Mouse (Mus musculus) frontal cortex, adult 2 months (tissue): ENCODE data around the gene Rps6ka5. TPM values are rescaled to one million over a fixed set of nuclear protein-coding genes. Genes with fewer than 3 reads are reported as not detected.

ENCODE experiments used
- DNase-seq, 2 experiments: peaks; one replicate each; pipeline ENCODE4 v3.0.0; 2022; ENCODE audit warnings: low spot score in 1 of 2; ENCODE audit errors: extremely low spot score in 1 of 2
- polyA plus RNA-seq: library from polyadenylated mRNA; depleted of rRNA; stranded (reverse); fragments of >200 nt; gene quantifications from 2 replicates; pipeline ENCODE4 v1.2.3, GENCODE M21; 2012

Gene Rps6ka5
- polyA plus RNA-seq, 1 experiment = 13.8 TPM

DNA sequence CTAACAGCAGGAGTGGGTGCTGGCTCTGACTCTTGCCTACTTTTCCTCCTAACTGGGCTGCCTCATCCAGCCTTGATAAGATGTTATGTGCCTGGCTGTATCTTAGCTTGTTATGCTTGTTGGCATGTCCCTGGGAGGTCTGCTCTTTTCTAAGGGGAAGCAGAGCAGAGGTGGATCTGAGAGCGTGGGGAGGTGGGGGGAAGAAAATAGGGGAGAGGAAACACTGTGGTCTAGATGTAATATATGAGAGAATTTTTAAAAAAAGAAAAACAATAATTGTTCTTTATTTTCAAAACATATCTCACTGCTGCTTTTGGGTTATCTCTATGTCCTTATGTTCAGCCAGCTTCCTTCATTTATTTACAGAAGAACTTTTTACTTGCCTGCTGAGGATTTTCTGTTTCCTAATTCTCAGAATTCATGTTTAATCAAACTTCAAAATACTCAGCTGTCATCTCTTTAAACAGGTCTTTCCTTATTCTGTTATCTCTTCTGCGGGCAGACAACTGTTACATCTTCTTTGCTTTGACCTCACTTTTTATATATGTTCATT, 56.1 kb downstream of the Rps6ka5 start:
- DNase-seq = no peak

DNA sequence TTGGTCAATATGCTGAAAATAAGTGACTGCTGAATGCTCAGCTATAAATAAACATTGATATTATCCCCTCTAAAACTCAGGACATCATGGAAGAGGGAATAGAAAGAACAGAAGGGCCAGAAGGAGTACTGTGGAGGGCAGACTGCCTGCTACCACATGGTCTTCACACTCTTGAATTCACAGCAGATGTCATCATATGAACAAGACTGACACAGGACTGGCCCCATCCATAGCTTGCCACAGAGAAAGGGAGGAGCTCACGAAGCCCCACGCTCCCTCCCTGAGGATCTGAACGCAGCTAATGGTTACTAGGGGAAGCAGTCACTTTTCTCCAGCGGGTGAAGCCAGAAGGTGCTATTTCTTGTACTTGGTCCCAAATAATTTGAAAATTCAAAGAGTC, 61.5 kb downstream of the Rps6ka5 start:
- DNase-seq = no peak

DNA sequence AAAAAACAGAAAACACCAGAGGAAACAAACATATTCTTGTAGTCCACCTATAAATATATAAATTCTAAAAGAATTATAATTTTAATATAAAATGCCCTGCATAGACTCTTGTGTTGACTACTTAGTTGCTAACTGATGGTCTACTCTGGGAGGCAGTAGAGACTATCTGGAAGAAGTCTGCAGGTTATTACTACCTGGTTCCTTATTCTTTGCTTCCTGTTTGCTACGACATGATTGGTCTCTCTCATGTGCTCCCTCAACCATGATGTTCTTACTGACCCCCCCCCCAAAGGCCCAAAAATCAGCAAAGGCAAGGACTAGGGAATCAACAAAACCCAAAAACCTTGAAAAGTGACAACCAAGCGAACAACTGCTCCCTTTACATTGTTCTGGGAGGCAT, 66.7 kb downstream of the Rps6ka5 start:
- no peak for DNase-seq

DNA sequence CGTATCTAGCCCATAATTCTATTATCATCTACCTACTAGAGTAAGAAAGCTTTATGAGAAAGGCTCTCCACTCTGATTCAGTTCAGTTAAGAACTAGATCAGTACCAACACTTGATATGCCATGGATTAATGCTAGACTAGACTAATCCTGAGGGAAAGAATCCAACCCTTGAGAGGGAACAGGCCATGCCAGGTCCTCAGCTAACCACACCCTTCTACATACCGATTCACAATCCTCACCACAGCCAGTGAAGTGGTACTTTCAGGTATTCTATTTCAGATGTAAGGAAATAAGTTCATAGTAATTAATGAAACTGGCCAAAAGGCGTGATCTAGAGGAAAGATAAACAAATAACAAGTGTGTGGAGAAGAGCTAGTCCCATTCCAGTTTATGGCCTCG, 70.8 kb downstream of the Rps6ka5 start:
- DNase-seq = no peak

DNA sequence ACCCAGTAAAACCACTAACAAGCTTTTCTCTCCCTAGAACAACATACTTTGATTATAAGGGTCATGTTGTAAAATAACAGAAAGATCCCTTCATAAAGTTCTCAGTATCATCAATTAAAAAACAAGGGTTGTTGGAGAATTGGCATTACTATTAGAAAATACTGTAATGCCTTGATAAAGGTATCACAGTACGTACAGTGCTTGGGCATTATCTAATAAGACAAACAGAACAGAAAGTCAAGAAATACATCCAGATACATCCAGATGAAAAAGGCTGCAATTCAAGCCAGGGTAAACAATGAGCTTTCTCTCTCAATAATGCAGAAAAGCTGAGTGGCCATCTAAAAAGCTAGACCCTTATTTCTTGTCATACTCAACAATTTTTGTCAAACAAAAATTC, 84.8 kb downstream of the Rps6ka5 start:
- no peak for DNase-seq

DNA sequence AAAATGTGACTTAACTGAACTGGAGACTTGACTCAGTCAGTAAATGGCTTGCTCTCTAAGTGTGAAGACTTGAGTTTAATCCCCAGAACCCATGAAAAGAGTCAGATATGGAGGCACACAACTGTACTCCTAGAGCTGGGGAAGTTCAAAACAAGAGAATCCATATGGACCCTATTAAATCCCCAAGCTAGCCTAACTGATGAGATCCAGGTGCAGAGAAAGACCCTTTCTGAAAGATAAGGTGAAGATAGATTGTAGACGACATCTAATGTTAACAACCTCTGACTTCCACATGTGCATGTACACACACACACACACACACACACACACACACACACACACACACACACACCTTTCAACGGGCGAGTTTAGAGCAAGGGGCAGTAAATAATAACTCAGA, 86.1 kb downstream of the Rps6ka5 start:
- no peak for DNase-seq

DNA sequence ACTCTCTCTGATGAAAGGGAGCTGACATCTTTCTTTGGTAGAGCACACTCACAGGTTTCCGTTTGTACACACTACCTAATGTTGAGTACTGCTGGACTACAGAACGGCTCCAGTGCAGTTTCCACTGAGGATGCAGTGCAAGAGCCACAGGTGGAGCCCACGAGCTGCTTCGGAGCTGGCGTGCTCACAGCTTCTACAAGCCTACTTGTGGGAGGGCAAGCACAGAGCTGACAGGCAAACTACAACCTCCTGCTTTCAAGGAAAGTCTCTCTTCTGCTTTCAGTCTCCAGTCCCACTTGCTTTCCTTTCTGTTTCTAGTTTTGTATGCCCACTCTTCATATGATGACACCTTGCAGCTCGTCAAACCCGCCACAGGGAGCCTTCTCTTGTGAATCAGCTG, 87.1 kb downstream of the Rps6ka5 start:
- DNase-seq = peak; percentile 36 to 69

DNA sequence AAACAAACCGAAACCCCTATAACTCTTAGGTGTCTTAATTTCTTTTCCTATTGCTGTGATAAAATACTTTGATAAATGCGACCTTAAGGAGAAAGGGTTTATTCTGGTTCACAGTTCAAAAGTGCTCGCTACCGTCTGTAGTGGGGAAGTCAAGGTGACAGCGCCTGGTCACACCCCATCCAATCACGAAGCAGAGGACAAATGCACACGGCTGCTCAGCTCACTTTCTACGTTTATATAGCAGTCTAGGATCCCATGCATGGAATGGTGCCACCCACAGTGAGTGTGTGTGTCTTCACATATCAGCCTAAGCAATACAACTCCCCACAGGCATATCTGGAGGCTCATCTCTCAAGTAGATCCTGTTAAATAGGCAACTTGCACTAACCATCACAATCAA, 88.9 kb downstream of the Rps6ka5 start:
- DNase-seq = no peak

DNA sequence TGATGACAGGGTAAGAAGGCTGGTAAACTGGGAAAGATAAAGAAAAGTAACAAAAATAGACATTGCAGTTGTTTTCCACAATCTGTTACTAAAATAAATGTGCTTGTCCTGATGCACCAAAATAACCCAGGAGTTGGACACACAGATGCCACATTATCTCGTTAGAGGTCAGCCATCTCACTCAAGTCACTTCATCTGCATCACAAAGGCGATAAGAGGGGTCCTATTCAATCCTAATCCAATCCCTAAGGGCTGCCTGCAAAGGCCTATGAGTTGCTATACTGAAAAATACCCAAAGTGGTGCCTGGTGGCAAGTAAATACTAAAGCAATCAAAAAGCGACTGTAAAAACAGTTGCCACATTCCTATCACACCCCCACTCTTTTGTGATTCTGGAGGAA, 90.0 kb downstream of the Rps6ka5 start:
- no peak for DNase-seq

DNA sequence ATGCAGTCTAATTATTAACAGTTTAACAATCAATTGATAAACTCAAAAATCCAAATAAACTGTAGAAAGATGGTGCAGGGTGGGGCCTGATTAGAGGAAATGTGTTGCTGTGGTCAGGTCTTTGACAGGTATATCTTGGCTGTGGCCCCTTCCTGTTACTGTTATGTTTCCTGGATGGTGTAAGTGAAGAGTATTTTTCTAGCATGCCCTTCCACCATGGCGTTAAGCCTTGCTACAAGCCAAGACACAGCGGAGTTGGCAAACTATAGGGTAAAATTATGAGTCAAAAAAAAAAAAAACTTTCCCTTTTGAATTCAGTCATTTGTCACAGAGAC, 90.5 kb downstream of the Rps6ka5 start:
- DNase-seq = no peak

DNA sequence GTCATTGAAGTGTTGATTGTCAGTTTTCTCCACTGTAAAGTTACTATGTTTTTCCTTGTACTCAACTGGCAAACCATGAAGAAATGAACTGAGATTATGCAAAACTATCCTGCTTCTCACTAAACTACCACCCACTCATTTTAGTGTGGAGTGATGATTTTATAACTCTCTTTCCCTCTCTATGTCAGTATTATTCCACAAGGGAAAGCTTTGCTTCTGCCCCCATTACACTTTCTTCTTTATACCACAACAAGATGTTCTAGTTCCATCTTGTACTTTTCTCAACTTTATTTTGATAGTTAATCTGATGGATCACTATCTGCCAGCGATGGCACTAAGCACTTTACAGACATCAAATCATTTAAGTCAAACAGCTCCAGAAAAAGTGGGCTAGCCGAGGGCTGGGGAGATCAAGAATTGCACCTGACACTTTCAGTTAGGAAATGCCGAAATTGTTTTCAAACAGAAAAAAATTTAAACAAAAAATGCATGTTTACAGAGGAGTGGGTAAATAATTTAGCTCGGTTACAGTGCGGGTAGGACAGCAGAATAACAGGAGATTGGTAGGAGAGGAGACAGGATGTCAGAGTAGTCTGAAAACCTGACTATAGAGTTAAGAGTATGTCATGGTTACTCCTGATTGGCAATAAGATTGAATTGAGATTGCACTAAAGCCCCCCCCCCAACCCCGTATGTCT, 91.0 kb downstream of the Rps6ka5 start:
- peak; percentile 11 to 43 for DNase-seq

DNA sequence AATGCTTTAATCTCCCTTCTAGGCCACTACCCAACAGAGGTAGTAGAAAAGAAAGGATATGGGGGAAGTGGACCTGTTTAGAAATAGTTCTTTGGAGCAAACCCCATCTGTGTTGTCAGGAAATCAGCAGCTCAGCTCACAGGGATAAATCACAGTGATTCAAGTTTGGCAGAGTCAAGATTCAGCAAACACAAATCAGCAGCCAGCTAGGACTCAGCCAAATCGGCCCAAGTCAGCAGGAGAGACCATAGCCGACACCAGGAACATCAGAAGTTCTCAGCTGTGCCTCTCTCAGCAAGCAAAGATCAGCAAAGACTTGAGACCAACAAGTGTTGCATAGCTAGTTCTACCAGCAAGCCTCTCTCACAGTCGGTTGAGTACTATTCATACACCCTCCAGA, 93.6 kb downstream of the Rps6ka5 start:
- no peak for DNase-seq

DNA sequence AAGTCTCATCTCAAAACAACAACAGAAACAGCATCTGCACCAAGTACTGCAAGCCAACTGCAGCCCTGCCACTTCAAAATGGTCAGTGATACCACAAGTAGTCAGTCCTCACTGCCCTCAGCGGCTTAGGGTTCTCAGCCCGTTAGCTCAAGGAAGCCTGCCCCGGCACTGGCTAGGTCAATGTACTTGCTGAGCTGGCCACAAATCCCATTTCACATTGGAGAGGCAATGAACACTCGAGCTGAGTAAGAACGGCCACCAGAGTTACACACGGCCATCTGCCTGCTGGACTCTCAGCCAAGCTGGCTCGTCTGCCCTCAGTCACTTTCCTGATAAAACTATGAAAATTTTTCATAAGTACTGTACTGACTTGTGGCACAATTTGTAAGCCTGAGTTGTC, 95.5 kb downstream of the Rps6ka5 start:
- no peak for DNase-seq

DNA sequence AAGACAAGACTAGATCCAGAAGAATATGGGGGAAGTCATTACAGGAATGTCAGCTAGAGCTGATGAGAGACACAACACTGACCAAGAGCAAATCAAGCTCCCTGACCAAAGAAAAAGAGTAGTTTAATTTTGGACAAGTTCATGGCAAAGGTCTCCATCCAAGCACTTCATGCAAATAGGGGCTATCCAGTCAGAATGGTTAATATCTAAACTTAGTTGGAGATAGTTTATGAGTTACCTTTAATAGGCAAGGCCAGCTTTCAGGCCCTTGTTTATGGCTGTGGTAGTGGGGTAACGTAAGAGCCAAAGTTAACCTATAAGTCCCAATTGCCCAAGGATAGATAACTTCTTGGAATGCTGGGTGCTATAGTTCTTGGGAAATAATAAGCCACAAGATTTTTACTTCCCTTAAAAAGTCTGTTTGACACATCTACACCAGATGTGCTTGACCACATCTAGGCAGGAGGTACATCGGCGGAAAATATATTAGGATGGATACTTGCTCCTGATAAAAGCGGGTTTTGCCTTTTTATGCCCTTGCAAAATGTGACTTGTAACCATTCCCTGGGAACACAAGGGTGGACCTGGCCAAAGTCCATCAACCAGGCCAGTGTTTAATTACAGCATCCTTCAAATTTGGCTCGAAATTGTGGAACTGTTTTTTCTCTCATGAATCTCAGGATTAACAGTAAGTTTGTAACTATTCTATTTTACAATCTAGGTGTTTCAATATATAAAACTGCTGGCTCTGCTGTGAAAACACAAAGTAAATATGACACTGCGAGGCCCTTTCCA, 97.5 kb downstream of the Rps6ka5 start:
- DNase-seq = no peak

DNA sequence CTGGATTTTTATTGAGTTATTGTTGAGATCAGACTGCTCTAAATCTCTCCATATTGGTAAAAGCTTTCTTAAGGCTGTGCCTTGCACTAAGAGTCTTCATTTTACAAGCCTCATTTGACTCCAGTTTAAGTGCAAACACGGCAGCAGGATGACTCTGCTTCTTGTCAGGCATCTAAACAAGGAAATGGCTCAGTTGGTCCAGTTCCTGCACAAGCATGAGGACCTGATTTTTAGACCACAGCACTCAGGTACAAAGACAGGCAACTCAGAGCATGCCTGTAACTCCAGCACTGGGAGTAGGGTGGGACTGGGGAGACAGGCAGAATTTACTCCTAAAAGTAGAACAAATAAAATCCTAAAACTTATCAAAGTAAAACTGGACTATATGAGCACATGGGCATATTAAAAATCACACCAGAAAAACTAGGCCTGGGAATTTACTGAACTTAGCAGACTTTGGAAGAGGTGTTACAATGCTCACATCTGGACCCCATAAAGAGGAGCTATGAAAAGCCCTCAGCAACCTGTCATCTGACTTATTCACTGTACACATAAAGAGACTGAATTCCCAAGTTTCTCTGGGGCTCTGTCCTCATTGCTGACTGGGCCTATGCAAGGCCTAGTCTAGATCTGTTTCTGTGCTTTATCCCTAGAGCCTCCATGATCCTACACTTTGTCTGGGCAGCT, 99.6 kb downstream of the Rps6ka5 start:
- DNase-seq = no peak

DNA sequence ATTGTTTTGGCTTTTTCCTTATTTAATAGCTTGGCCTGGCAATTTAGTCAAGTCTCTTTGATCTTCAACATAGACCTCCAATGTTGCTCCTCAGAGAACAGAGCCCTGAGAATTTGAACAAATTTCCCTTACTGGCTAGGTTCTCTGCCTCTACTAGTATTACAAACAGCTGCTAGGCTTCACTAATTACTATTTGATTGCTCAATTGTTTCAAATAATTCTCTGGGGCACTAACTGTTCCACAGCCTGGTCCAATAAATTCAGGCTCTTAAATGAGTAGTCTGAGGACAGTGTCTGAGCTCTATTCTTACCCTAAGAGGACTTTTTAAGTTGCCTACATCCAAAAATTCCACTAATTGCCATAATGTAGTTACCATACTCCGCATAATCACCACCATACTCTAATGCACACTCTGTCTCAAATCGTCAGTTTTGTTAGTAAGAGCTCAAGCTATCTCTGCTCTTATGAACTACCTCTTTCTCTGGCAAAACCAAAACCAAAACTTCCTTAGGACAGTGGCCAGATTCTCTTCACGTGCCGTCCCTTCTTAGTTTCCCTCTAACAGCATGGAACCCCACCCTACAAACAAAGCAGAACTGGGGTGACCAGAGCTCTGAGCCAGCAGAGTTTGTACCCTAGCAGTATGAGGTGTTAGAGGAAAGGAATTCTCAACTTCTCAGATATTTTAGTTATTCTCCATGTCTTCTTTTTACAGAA, 100.4 kb downstream of the Rps6ka5 start:
- DNase-seq = no peak

DNA sequence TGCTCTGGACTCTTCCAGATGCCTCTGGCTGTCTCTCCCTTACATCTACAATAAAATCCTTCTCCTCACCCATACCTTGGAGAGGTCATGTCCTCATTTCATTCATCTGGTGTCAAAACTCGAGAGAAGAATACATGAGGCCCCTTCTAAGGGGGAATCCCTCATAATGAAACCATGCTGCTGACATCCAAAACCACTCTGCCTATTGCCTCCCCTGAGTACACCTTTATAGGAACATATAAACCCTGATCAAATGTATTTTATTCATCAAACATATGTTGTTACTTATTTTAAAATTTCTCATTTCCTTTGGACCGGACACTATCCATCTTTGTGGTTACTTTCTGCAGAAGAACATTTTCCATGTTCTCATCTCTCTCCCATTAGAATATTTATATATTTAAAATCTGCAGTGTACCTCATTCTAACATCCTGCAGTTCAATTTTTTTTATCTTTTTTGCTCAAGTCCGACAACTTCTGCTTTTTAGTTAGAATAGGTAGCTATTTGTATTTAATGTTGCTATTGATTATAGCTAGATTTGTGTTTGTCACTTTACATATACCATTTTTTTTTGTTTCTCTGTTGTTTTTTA, 101.8 kb downstream of the Rps6ka5 start:
- DNase-seq = no peak

DNA sequence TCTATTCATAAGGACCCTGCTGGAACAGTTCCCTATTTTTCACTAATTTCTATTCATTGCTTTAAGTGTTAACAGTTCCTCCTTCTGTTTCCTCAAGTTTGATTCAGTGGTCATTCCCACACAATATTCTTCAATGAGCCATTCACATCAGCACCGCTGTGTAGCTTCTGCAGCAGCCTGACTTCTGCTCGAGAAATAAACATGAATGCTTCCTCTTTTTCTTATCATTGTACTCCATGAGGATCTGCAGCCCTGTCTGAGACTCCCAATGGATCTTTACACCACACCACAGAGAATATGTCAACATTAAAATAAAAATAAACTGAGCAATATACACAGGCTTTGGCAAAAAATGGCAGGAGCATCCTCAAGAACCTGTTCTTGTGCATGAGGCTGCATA, 111.5 kb downstream of the Rps6ka5 start:
- no peak for DNase-seq

DNA sequence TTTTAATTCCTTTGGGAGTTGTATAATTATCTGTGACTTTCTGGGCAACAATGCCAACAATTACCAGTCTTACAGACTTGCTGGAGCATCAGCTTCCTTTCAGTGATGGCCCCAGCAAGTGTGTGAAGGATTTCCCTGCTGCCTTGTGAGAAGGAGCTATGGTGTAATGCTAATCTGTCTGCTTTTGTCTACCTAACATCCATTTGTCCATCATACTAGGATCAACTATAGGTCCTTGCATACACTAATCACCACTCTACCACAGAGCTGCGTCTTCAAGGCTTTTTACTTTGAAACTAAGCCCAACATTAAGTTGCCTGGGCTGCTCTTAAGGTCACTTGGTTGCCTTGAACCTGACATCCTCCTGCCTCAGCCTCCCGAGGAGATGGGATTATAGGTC, 112.9 kb downstream of the Rps6ka5 start:
- DNase-seq = no peak

DNA sequence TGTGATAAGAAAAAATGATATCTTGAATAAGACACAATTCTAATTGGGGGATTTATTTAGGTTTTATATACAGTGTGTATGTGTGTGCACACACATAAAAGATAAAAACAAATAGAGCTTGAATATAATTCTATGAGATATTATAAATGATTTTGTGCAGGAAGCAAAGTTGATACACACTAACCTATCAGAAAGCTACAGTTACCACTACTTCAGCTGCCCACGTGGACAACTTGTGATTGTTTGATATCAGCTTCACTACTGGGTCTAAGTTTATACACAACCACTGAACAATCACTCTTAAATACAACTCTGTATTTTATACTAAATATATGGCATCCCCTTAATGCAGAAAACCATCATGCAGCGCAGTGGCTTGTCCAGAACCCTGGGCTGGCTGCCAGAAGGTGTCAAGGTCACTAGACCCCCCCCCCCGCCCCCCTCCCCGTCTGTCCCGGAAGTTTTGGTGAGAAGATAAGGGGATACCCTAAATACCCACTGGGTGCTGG, 113.5 kb downstream of the Rps6ka5 start:
- no peak for DNase-seq
